Mouse (Mus musculus) mouse embryonic stem cell (cell line): ENCODE measurements around the gene Mmp23.
"Not testable (repeated sequence)": the region's sequence is repeated elsewhere in the genome, so short reads cannot be mapped to it uniquely, and the experiment has no call there.

Source experiments
- in situ Hi-C, 2 experiments: fragments of 300-500 bp; cut with MboI; formaldehyde crosslinking; loops; 1 replicate in 1 of 2; 3 replicates in 1 of 2; pipeline ENCODE4 v1.14.3; 2019 to 2020; ENCODE audit warnings: low sequenced_read_pairs in 2 of 2, low pct_unique_long_range_greater_than_20kb in 1 of 2, mixed read lengths in 1 of 2; ENCODE audit not compliant: unreplicated experiment in 1 of 2

Mmp23 gene

DNA sequence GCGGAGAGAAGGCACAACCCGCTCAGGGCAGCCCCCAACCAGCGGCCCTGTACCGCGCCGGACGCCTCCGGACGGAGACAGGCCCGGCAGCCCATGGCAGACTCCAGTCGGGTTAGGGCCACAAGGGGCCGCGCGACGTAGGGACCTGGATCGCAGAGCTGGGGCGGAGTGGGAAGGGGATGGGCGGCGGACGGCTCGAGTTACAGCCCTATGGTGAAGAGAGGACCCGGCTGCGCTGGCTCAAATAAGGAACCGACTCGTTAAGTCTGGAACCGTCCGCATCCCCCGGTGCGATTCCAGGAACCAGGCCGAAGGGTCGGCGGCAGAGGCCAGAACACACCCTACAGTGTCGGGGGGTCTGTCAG, at the start of gene Mmp23:
Gene Mmp23, minus strand, starts transcription at position 299 of the 365 bp plus-strand sequence.
- in situ Hi-C loops = loop anchor here in 1 of 2 experiments (5.0 kb wide), 1 partner anchor 49 kb away; the partner anchor contains the start of gene Ssu72

DNA sequence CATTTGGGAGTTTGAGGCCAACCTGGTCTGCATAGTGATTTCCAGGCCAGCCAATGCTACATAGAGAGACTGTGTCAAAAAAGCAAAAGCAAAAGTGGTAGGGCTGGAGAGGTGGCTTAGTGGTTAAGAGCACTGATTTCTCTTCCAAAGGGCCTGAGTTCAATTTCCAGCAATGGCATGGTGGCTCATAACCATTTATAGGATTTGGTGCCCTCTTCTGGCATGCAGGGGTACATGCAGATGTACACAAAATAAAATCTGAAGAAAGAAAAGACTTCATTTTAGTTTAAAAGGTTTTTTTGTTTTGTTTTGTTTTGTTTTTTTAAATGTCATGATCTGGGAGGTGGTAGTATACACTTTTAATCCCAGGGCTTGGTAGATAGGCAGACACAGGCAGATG, 47.2 kb upstream of the Mmp23 start:
- in situ Hi-C loops = loop anchor here in 1 of 2 experiments (5.0 kb wide), 1 partner anchor 48 kb away; the partner anchor contains the start of gene Mmp23

DNA sequence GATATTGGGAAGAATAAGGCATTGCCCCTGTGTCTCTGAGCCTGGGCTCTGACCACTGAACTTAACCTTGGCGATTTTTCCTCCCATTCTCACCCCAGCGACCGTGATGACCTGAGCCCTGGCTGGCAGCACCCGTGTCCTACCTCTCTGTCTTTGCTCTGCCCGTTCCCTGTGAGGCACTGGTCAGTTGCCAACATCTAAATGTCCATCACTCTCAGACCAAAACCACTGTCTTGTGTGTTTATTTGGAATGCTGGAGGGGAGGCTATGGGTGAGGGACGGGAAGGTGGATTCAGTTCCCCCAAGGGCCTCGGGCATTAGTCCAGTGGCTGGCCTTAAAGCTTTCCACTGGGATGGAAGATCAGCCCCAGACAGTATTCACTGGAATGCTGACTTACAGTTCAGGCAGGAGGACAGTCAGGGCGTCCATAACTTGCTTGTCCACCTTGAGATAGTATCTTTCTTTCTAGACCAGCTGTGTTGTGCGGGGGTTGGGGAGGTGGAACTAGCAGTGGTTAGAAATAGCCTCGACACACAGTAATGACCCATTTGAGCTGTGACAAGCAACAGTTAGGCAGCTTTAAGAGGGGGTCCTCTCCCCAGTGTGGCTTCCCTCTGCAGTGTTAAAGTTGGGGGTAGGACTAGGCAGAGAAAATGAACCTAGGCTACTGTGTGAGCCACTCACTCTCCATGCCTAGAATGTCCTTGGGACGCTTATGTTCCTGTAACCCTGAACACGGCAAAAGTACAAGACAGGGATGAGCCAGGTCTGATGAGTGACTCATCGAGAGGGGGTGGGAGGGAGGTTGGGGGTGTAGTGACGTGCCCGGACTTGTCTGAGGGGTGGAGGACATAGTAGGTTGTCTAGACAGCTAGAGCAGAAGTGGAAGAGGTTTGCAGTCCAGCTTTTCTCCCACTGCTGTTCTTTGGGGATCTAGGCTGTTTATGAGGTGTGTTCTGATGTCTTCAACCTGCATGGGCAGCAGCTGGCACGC, 43.4 kb upstream of the Mmp23 start:
- in situ Hi-C loops = no loop called here

DNA sequence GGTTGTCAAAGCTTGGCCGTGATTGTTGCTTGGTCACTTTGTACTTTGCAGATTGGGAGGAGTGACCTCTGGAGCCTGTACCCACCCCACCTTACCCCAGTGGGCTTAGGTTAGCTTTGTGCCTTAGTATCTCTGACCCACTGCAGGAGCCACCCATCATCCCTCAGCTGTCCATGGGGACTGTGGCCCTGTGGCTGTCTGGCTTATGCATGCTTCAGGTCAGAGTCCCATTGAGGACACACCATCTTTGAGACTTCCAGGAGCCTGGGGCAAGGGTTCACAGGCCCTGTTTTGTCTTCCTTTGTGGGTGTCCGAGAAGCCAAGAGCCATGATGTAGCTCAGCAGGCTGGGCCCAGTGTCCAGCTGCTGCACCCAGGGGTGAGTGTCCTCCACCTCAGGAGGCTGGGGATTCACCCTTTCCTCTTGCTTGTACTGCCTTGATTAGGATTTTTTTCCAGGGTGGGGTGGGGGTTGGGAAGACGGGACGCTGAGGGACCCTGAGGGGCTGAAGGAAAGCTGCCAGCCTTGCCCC, 42.4 kb upstream of the Mmp23 start:
- in situ Hi-C loops = no loop called here

DNA sequence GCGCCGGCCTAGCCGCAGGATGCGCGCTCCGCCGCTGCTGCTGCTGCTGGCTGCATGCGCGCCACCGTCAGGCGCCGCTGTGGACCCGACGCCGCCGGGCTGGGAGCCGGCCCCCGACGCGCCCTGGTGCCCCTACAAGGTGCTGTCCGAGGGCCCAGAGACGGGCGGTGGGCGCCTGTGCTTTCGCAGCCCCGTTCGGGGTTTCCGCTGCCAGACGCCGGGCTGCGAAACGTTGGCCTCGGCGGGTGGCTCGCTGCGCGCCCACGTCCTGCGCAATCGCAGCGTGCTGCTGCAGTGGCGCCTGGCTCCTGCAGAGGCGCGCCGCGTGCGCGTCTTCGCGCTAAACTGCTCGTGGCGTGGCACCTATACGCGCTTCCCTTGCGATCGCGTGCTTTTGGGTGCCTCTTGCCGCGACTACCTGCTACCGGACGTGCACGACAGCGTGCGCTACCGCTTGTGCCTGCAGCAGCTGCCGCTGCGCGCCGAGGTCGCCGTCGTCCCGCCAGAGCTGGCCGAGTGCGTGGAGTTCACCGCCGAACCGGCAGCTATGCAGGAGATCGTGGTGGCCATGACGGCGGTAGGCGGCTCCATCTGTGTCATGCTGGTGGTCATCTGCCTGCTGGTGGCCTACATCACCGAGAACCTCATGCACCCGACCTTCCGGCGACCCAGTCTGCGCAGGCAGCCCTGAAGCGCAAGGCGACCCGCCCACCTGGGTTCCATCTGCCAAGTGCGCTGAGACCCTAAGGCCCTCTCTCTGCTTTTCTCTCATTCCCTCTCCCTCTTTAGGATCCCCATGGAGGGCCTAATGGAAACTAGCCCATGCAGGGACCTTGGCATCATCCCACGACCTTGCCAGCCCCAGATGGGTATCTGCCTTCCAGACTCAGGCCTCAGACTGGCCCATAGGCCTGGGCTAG, 41.6 kb upstream of the Mmp23 start:
- in situ Hi-C loops = no loop called here

DNA sequence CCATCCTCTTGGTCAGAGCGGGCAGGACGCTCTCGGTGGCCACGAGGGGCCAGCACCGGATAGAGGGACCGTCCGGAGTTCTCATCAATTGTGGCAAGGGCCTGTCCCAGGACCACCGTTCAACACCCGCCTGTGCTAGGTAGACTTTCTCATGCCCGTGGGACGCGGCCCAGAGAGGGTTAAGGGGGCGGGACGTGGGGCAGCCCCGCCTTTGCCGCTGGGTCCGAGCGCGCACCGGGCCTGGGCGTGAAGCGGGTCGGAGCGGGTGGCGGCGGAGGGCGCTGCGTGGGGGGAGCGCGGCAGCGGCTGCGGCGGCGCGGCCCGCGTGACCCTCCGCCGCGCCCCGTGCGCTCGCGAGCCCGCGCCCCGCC, 40.9 kb upstream of the Mmp23 start, which contains the start of gene Fndc10:
Gene Fndc10, plus strand, starts transcription at position 232 of the 371 bp plus-strand sequence.
- in situ Hi-C loops = no loop called here

DNA sequence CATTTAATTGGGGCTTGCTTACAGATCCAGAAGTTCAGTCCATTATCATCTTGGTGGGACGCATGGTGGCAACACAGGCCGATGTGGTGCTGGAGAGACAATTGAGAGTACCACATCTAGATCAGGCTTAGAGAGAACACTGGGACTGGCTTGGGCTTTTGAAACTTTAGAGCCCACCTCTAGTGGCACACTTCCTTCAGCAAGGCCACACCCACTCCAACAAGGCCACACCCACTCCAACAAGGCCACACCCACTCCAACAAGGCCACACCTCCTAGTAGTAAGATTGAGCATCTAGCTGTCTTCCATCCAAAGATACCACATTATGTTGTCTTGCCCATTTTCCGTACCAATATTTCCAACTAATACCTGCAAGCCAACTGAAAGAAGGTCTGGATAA, 39.2 kb upstream of the Mmp23 start:
- in situ Hi-C loops = no loop called here

DNA sequence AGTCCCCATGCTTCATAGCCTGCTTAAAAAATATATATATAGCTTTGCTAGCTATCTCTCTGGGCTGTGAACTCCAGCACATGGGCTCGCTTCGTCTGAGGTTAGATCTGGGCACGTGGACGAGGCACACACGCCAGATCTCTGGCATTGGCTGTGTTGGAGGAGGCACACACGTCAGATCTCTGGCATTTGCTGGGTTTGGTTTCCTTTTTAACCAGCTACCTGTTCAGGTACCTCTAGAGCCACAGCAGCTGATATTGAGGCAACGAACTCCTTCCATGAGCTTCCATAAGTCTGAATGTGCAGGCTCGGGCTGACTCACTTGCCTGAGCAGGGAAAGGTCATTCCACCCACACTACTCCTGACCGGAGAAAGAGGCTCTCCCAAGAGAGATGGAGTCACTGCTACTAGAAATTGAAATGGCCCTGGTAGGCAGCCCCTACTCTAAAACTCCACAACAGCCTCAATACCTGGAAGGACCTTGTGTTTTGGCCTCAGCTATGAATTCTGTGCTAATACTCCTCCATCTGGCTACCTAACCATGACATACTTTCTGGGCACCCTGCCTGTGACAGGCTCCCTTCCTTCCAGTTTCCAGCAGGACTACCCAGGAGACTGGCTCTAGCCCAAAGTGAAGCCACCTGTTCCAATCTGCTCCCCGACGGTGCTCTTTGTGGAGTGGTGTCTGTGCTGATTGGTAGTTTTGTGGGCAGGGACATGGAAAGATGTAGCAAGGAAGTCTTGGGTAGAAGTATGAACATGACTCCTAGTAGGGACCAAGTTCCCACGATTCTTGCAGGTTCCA, 37.6 kb upstream of the Mmp23 start:
- in situ Hi-C loops = no loop called here

DNA sequence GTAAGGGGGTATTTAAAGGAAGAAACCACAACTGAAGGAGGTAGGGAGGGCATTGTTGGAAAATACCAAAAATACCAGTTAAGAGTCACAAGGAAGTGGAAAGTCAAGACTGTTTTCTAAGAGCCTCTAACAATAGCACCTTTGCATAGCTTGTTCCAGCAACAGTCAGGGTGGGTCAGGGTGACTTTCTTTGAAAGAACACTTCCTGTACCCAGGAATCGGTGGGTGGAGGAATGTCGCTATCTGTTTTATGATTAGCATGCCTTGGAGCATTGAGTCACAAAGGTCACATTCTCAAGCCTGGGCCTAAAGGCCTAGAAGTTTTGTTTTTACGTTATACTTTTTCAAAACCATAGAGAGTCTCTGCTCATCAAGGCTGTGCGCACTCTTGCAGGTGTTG, 34.6 kb upstream of the Mmp23 start:
- in situ Hi-C loops = not testable (repeated sequence)

DNA sequence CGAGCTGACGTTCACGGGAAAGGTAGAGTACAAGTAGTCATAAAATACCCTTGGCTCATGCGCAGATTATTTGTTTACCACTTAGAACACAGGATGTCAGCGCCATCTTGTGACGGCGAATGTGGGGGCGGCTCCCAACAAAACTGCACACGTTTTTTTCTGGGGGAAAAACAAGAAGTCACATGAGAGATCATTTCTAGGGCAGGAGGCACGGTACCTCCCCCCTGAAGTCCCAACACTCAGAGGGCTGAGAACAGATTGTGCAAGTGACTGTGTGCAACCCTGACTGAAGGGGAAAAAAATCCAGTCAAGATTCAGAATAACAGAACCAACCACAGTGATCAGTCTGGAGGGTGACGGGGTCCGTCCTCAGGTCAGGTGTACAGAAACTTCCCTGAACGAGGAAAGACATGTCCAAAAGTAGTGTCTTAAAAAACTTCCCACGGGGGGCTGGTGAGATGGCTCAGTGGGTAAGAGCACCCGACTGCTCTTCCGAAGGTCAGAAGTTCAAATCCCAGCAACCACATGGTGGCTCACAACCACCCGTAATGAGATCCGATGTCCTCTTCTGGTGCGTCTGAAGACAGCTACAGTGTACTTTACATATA, 30.6 kb upstream of the Mmp23 start:
- in situ Hi-C loops = not testable (repeated sequence)

DNA sequence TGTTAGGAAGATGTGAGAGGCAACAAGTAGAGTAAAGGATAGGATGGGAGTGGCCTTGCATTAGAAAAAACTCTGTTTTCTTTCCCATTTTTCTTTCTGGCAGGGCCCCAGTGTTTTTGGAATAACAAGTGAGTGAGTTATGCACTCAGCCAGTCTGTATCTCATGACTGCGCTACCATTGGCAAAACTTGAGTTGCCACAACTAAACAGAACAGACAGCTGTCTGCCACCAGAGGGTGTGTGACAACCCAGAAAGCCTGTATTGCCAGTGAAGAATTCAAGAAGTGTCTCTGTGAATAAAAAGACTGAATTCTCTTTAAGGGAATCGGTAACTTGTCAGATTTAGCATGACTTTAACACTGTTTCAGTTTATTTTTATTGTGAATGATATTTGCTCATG, 22.8 kb upstream of the Mmp23 start:
- in situ Hi-C loops = no loop called here

DNA sequence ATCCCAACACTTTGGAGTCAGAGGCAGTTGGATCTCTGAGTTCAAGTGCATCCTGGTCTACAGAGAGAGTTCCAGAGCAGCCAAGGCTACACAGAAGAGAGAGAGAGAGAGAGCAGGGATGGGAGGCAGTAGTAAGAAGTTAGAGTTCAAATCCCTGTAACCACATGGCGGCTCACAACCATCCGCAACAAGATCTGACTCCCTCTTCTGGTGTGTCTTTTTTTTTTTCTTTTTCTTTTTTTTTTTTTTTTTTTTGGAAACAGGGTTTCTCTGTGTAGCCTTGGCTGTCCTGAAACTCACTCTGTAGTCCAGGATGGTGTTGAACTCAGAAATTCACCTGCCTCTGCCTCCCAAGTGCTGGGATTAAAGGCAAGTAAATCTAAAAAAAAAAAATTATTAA, 18.9 kb upstream of the Mmp23 start:
- in situ Hi-C loops = no loop called here

DNA sequence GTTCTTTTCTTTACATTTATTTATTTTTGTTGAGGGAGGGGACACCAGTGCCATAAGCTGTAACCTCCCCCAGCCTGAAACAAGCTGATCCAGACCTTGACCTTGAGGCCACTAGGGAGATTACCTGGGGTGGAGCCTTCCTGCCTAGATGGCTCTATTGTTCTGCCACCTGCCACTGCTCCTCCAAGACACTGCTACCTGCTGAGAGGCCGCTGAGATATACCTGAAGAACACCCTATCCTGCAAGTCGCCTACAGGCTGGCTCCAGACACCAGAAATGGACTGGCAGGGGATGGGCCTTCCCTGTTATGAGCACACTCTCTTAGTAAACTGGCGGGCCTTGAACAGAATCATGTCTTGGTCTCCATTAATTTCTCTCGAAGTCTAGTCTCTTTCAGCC, 17.1 kb upstream of the Mmp23 start:
- in situ Hi-C loops = not testable (repeated sequence)

DNA sequence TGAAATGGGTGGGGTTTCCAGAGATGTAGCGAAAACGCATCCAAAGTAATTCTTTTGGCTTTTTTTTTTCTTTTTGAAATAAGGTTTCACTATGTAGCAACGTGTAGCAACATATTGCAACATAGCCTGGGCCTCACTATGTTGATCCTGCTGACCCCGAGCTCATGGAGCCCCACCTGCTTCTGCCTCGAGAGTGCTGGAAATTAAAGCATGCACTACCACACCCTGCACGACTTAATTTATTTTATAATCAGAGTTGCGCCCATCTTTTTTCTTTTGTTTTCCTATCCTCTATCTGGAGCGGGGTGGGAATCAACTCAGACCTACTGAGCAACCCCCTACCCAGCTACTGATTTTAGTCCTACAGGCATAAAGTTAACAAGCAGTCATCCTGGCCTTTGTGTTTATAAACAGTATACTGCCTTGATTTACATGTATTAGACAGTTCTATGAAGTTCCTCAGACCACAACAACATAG, 16.5 kb upstream of the Mmp23 start:
- in situ Hi-C loops = no loop called here

DNA sequence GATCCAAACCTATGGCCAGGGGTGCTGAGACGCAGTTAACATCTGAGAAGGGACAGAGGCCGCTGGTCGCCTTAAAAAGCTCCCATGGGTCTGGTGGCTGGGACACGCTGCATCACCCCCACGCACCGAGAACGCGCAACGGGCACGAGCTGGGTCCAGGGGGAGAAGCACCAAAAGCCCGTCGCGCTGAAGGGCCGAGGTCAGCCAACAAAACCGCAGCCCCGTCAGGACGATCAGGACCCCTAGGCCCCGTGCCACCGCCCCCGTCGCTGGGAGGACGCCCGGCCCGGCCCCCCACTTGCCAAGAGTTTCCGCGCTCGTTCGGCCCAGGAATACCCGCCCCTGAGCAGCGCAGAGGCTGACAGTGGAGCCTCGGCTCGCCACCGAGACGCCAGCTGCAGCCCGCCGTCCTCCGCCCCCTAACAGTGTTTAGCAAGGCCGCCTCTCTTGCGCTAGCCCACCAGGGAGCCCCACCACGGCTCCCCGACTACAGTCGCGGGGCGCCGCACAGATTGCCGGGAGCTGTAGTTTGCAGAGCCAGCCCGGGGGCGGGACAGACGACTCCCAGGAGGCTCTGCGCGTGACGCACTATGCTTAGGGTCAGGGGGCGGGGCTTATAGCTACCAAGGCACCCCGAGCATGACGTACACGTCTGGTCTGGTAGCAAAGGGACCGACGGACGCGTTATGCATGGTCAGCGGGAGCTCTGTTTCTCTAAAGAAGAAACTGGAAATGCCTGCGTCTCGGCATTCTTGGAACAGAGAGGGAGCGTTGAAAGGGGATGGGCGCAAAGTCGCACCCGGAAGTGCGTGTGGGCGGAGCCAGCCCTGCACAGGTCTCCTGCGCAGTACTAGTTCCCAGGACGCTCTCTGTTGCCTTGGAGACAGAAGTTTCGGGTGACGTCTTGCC, 15.8 kb upstream of the Mmp23 start, which contains the start of gene Mib2:
Gene Mib2, minus strand, starts transcription at position 510 of the 909 bp plus-strand sequence.
- in situ Hi-C loops = no loop called here

DNA sequence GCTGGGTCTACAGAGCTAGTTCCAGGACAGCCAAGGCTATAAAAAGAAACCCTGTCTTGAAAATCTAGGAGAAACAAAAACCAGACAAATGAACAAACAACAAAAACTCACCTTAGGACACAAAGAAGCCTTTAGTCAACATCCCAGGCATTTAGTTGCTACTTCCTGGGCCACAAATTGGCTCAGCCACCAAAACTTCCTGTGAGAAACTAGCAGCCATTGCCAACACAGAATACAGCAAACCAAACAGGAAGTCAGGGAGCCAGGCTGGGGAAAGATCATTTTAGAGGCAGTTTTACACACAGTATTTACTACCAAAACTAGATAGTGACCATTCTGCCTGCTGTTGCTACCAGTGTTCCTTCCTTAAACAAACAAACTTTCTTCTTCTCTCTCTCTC, 13.7 kb upstream of the Mmp23 start:
- in situ Hi-C loops = no loop called here

DNA sequence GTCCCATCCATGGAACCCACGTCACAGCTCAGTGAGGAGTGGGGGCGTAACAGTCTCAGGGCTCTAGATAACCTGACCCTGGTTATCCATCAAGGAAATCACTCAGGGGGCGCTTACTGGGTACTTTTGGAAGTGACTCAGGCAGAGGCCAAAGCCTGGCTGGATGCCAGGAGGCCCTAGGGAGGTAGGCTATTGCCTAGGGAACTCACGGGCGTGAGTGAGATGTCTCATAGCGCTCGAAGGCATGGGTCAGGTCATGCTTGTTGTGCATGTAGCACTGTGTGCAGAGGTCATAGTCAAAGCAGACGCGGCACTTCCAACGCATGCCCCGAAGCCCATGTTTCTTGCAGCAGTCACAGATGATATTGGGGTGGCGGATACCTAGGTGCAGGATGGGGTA, 7.5 kb upstream of the Mmp23 start:
- in situ Hi-C loops = no loop called here
